Mouse (Mus musculus): ENCODE results near the gene Tubb3. TPM values are rescaled to one million over a fixed set of nuclear protein-coding genes. Genes with fewer than 3 reads are reported as not detected.
"Not testable (repeated sequence)": the region's sequence is repeated elsewhere in the genome, so short reads cannot be mapped to it uniquely, and the experiment has no call there.

Tubb3 gene
- polyA plus RNA-seq, 1 experiment from 2014 or later: 4.8 TPM

GRCm38 (mm10) chr8:123443576-123443921 lies 32.3 kb downstream of the Tubb3 start:
- Histone ChIP-seq H3K27ac (ENCODE audit: low read length) (no peak overlapping the region; the same call in none of the 2 replicates), H3K9me3 (ENCODE audit: low read length) (no peaks in the 10 kb centered on the region), H3K36me3 (ENCODE audit: insufficient read depth, low read length) (no peaks in the 10 kb centered on the region), H3K9ac (replicated peaks; ENCODE audit: low read length) (peak overlapping the region; percentile 81), H3K4me1 (ENCODE audit: insufficient read depth, low read length) (peaks cover 8% of the 10 kb centered on the region; the same call in 1 of the 2 replicates), H3K4me3 (ENCODE audit: low read length) (peak overlapping the region; percentile 62), H3K4me2 (replicated peaks; ENCODE audit: low read depth, low read length) (peak overlapping the region; percentile 56), H3K27me3 (ENCODE audit: insufficient read depth, low read length) (no peaks in the 10 kb centered on the region)
- 34% methylated on average over 4 of the region's 4 CpGs for WGBS
- ATAC-seq (ENCODE audit: low FRiP score, low TSS enrichment): peak; percentile 13; the same call in 1 of the 2 replicates

GRCm38 (mm10) chr8:123444131-123444530 lies 32.9 kb downstream of the Tubb3 start:
- Histone ChIP-seq H3K4me1 (ENCODE audit: insufficient read depth, low read length) (peaks cover 8% of the 10 kb centered on the region; the same call in 1 of the 2 replicates), H3K4me2 (replicated peaks; ENCODE audit: low read depth, low read length) (peak overlapping the region; percentile 56; the same call in 1 of the 2 replicates), H3K36me3 (ENCODE audit: insufficient read depth, low read length) (no peaks in the 10 kb centered on the region), H3K9me3 (ENCODE audit: low read length) (no peaks in the 10 kb centered on the region), H3K27me3 (ENCODE audit: insufficient read depth, low read length) (no peaks in the 10 kb centered on the region), H3K9ac (replicated peaks; ENCODE audit: low read length) (peak overlapping the region; percentile 81), H3K27ac (ENCODE audit: low read length) (no peak overlapping the region; the same call in 1 of the 2 replicates), H3K4me3 (ENCODE audit: low read length) (no peak overlapping the region)
- WGBS: 83% methylated on average over 6 of the region's 6 CpGs
- ATAC-seq (ENCODE audit: low FRiP score, low TSS enrichment): no peak

GRCm38 (mm10) chr8:123445981-123446380 lies 34.8 kb downstream of the Tubb3 start:
- Histone ChIP-seq H3K27ac (ENCODE audit: low read length) (no peak overlapping the region), H3K9ac (replicated peaks; ENCODE audit: low read length) (no peak overlapping the region), H3K4me3 (ENCODE audit: low read length) (no peak overlapping the region), H3K36me3 (ENCODE audit: insufficient read depth, low read length) (no peaks in the 10 kb centered on the region), H3K4me1 (ENCODE audit: insufficient read depth, low read length) (peaks cover 8% of the 10 kb centered on the region; the same call in 1 of the 2 replicates), H3K27me3 (ENCODE audit: insufficient read depth, low read length) (no peaks in the 10 kb centered on the region), H3K4me2 (replicated peaks; ENCODE audit: low read depth, low read length) (no peak overlapping the region), H3K9me3 (ENCODE audit: low read length) (no peaks in the 10 kb centered on the region)
- ATAC-seq (ENCODE audit: low FRiP score, low TSS enrichment): no peak
- 85% methylated on average over 10 of the region's 10 CpGs for WGBS

- H3K4me3 ChIP-seq (ENCODE audit: low read length): no peak overlapping the region
- H3K4me2 ChIP-seq (replicated peaks; ENCODE audit: low read depth, low read length): no peak overlapping the region
- no peak overlapping the region for H3K27ac ChIP-seq (ENCODE audit: low read length)
- H3K27me3 ChIP-seq (ENCODE audit: insufficient read depth, low read length): no peaks in the 10 kb centered on the region
- WGBS: 91% methylated on average over 6 of the region's 6 CpGs
- no peak for ATAC-seq (ENCODE audit: low FRiP score, low TSS enrichment)
- peaks cover 8% of the 10 kb centered on the region; the same call in 1 of the 2 replicates for H3K4me1 ChIP-seq (ENCODE audit: insufficient read depth, low read length)
- H3K9me3 ChIP-seq (ENCODE audit: low read length): no peaks in the 10 kb centered on the region
- H3K9ac ChIP-seq (replicated peaks; ENCODE audit: low read length): no peak overlapping the region
- 0 out of 2 replicates have a peak, but pooled peaks cover 2% of the 10 kb centered on the region for H3K36me3 ChIP-seq (ENCODE audit: insufficient read depth, low read length)
Measured at GRCm38 (mm10) chr8:123446799-123447198, 35.6 kb downstream of the Tubb3 start.

GRCm38 (mm10) chr8:123450783-123451182 lies 39.6 kb downstream of the Tubb3 start:
- H3K4me3 ChIP-seq (ENCODE audit: low read length): no peak overlapping the region
- ATAC-seq (ENCODE audit: low FRiP score, low TSS enrichment): no peak
- WGBS: 91% methylated on average over 5 of the region's 5 CpGs

GRCm38 (mm10) chr8:123451747-123452146 lies 40.5 kb downstream of the Tubb3 start:
- not testable (repeated sequence) for H3K27ac ChIP-seq (ENCODE audit: low read length); H3K27me3 ChIP-seq (ENCODE audit: insufficient read depth, low read length); H3K4me3 ChIP-seq (ENCODE audit: low read length); H3K4me2 ChIP-seq (replicated peaks; ENCODE audit: low read depth, low read length); H3K4me1 ChIP-seq (ENCODE audit: insufficient read depth, low read length); ATAC-seq (ENCODE audit: low FRiP score, low TSS enrichment); H3K9ac ChIP-seq (replicated peaks; ENCODE audit: low read length); H3K9me3 ChIP-seq (ENCODE audit: low read length)
- 97% methylated on average over 12 of the region's 12 CpGs for WGBS
- H3K36me3 ChIP-seq (ENCODE audit: insufficient read depth, low read length): peaks cover 34% of the 10 kb centered on the region

More at GRCm38 (mm10) chr8:123450783-123451182, 39.6 kb downstream of the Tubb3 start:
- Histone ChIP-seq H3K27ac (ENCODE audit: low read length) (no peak overlapping the region), H3K4me1 (ENCODE audit: insufficient read depth, low read length) (no peaks in the 10 kb centered on the region), H3K9me3 (ENCODE audit: low read length) (no peaks in the 10 kb centered on the region), H3K4me2 (replicated peaks; ENCODE audit: low read depth, low read length) (no peak overlapping the region), H3K36me3 (ENCODE audit: insufficient read depth, low read length) (peaks cover 28% of the 10 kb centered on the region), H3K9ac (replicated peaks; ENCODE audit: low read length) (no peak overlapping the region), H3K27me3 (ENCODE audit: insufficient read depth, low read length) (no peaks in the 10 kb centered on the region)

GRCm38 (mm10) chr8:123452149-123452548 lies 40.9 kb downstream of the Tubb3 start:
- ATAC-seq (ENCODE audit: low FRiP score, low TSS enrichment): no peak
- H3K4me2 ChIP-seq (replicated peaks; ENCODE audit: low read depth, low read length): no peak overlapping the region
- H3K9me3 ChIP-seq (ENCODE audit: low read length): no peaks in the 10 kb centered on the region
- no peaks in the 10 kb centered on the region for H3K4me1 ChIP-seq (ENCODE audit: insufficient read depth, low read length)
- H3K27me3 ChIP-seq (ENCODE audit: insufficient read depth, low read length): no peaks in the 10 kb centered on the region
- 52% methylated on average over 4 of the region's 4 CpGs for WGBS
- H3K27ac ChIP-seq (ENCODE audit: low read length): no peak overlapping the region
- H3K9ac ChIP-seq (replicated peaks; ENCODE audit: low read length): no peak overlapping the region
- peaks cover 34% of the 10 kb centered on the region for H3K36me3 ChIP-seq (ENCODE audit: insufficient read depth, low read length)
- H3K4me3 ChIP-seq (ENCODE audit: low read length): no peak overlapping the region

GRCm38 (mm10) chr8:123453291-123453690 lies 42.1 kb downstream of the Tubb3 start:
- H3K9me3 ChIP-seq (ENCODE audit: low read length): no peaks in the 10 kb centered on the region
- 75% methylated on average over 7 of the region's 7 CpGs for WGBS
- no peak overlapping the region for H3K4me3 ChIP-seq (ENCODE audit: low read length)
- no peak overlapping the region for H3K27ac ChIP-seq (ENCODE audit: low read length)
- ATAC-seq (ENCODE audit: low FRiP score, low TSS enrichment): no peak
- no peak overlapping the region for H3K9ac ChIP-seq (replicated peaks; ENCODE audit: low read length)
- H3K36me3 ChIP-seq (ENCODE audit: insufficient read depth, low read length): peaks cover 41% of the 10 kb centered on the region
- H3K27me3 ChIP-seq (ENCODE audit: insufficient read depth, low read length): no peaks in the 10 kb centered on the region
- H3K4me2 ChIP-seq (replicated peaks; ENCODE audit: low read depth, low read length): no peak overlapping the region
- H3K4me1 ChIP-seq (ENCODE audit: insufficient read depth, low read length): no peaks in the 10 kb centered on the region

GRCm38 (mm10) chr8:123453951-123454350 lies 42.7 kb downstream of the Tubb3 start:
- H3K27ac ChIP-seq (ENCODE audit: low read length): no peak overlapping the region
- no peaks in the 10 kb centered on the region for H3K4me1 ChIP-seq (ENCODE audit: insufficient read depth, low read length)
- ATAC-seq (ENCODE audit: low FRiP score, low TSS enrichment): no peak
- H3K4me2 ChIP-seq (replicated peaks; ENCODE audit: low read depth, low read length): no peak overlapping the region
- WGBS: 85% methylated on average over 5 of the region's 5 CpGs
- no peak overlapping the region for H3K9ac ChIP-seq (replicated peaks; ENCODE audit: low read length)
- H3K9me3 ChIP-seq (ENCODE audit: low read length): no peaks in the 10 kb centered on the region
- no peak overlapping the region for H3K4me3 ChIP-seq (ENCODE audit: low read length)
- peaks cover 47% of the 10 kb centered on the region for H3K36me3 ChIP-seq (ENCODE audit: insufficient read depth, low read length)
- H3K27me3 ChIP-seq (ENCODE audit: insufficient read depth, low read length): no peaks in the 10 kb centered on the region

GRCm38 (mm10) chr8:123454559-123454958 lies 43.3 kb downstream of the Tubb3 start:
- Histone ChIP-seq H3K9me3 (ENCODE audit: low read length) (no peaks in the 10 kb centered on the region), H3K4me1 (ENCODE audit: insufficient read depth, low read length) (no peaks in the 10 kb centered on the region), H3K27ac (ENCODE audit: low read length) (no peak overlapping the region), H3K9ac (replicated peaks; ENCODE audit: low read length) (no peak overlapping the region), H3K27me3 (ENCODE audit: insufficient read depth, low read length) (no peaks in the 10 kb centered on the region), H3K4me3 (ENCODE audit: low read length) (no peak overlapping the region), H3K4me2 (replicated peaks; ENCODE audit: low read depth, low read length) (no peak overlapping the region), H3K36me3 (ENCODE audit: insufficient read depth, low read length) (peaks cover 53% of the 10 kb centered on the region)
- no peak for ATAC-seq (ENCODE audit: low FRiP score, low TSS enrichment)
- WGBS: 93% methylated on average over 6 of the region's 6 CpGs
